Mouse (Mus musculus): ENCODE data around the gene Kctd10. TPM values are rescaled to one million over a fixed set of nuclear protein-coding genes. Genes with fewer than 3 reads are reported as not detected.
A peak's percentile ranks its signal among the peaks of the same experiment; 100 is the strongest.

Kctd10 gene
- polyA plus RNA-seq, 1 experiment from 2014 or later, result 116 TPM

DNA sequence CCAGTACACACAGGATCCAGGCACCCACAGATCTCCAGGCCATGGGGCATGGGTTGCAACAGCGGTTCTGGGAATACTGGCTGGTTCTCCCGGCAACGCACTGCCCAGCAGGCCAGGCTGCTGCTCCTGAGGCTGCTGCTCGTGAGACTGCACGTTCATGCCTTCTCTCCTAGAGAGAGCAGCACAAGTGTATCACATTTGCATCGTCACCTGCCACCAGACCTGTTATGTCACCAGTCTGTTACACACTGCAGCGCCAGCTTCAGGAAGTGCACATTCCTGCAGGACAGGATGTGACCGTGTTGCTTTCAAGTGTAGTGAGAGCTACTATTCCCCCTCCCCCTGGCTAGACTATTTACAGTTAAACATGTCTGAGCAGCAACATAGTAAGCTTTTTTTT, 36.5 kb upstream of the Kctd10 start:
- DNase-seq (ENCODE audit: low spot score) (no peak), ATAC-seq (replicated peaks; ENCODE audit: low FRiP score, low TSS enrichment, low read depth) (no peak)
- Histone ChIP-seq H3K9me3 (ENCODE audit: control insufficient read depth, low read length) (no peaks in the 10 kb centered on the region), H3K4me2 (ENCODE audit: low read length) (no peak overlapping the region), H3K4me3 (ENCODE audit: low read depth, low read length) (no peak overlapping the region), H3K4me1 (replicated peaks; ENCODE audit: control insufficient read depth, insufficient read depth, low read length) (no peaks in the 10 kb centered on the region; the same call in 1 of the 2 replicates), H3K27me3 (replicated peaks; ENCODE audit: control insufficient read depth, insufficient read depth, low read length) (no peaks in the 10 kb centered on the region), H3K27ac (ENCODE audit: low read depth) (no peak overlapping the region), H3K36me3 (ENCODE audit: control insufficient read depth, insufficient read depth, low read length) (peaks cover 91% of the 10 kb centered on the region), H3K9ac (ENCODE audit: low read length) (no peak overlapping the region)
- WGBS, result 84% methylated on average over 8 of the region's 8 CpGs

DNA sequence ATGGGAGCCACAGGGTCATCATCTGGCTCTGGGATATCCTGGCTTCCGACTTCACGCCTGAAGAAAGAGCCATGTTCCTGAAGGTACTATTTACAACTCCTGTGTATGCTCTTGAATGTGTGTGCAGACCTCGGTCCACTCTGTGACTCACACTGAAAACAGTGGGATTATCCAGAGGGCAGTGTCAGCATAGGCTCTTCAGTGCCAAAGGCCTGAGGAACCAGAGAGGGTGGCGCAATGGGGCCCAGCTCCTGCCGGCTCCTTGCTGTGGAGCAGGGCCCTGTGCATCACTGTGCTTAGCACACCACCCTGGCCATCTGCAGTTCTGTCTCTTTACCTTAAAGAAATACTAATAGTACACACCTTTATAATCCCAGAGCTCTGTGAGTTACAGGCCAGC, 35.3 kb upstream of the Kctd10 start:
- no peak overlapping the region for H3K4me3 ChIP-seq (ENCODE audit: low read depth, low read length)
- H3K4me2 ChIP-seq (ENCODE audit: low read length), result no peak overlapping the region
- whole genome bisulfite sequencing, result 93% methylated on average over 5 of the region's 5 CpGs
- H3K9ac ChIP-seq (ENCODE audit: low read length), result no peak overlapping the region
- no peaks in the 10 kb centered on the region for H3K9me3 ChIP-seq (ENCODE audit: control insufficient read depth, low read length)
- peaks cover 95% of the 10 kb centered on the region for H3K36me3 ChIP-seq (ENCODE audit: control insufficient read depth, insufficient read depth, low read length)
- no peaks in the 10 kb centered on the region; the same call in 1 of the 2 replicates for H3K4me1 ChIP-seq (replicated peaks; ENCODE audit: control insufficient read depth, insufficient read depth, low read length)
- H3K27ac ChIP-seq (ENCODE audit: low read depth), result no peak overlapping the region
- no peaks in the 10 kb centered on the region for H3K27me3 ChIP-seq (replicated peaks; ENCODE audit: control insufficient read depth, insufficient read depth, low read length)
- ATAC-seq (replicated peaks; ENCODE audit: low FRiP score, low TSS enrichment, low read depth), result no peak
- no peak for DNase-seq (ENCODE audit: low spot score)

- H3K4me2 ChIP-seq (ENCODE audit: low read length), result no peak overlapping the region
- no peak for DNase-seq (ENCODE audit: low spot score)
- 54% methylated on average over 16 of the region's 16 CpGs for WGBS
These were observed 32.9 kb upstream of the Kctd10 start for GRCm38 (mm10) chr5:114413067-114413735.

GRCm38 (mm10) chr5:114412361-114412998, 32.2 kb upstream of the Kctd10 start:
- H3K27ac ChIP-seq (ENCODE audit: low read depth), result no peak overlapping the region
- H3K36me3 ChIP-seq (ENCODE audit: control insufficient read depth, insufficient read depth, low read length), result peaks cover 97% of the 10 kb centered on the region
- ATAC-seq (replicated peaks; ENCODE audit: low FRiP score, low TSS enrichment, low read depth) (no peak), DNase-seq (ENCODE audit: low spot score) (no peak)
- no peak overlapping the region for H3K4me3 ChIP-seq (ENCODE audit: low read depth, low read length)
- H3K4me2 ChIP-seq (ENCODE audit: low read length), result no peak overlapping the region
- H3K9ac ChIP-seq (ENCODE audit: low read length), result no peak overlapping the region
- no peaks in the 10 kb centered on the region for H3K9me3 ChIP-seq (ENCODE audit: control insufficient read depth, low read length)
- no peaks in the 10 kb centered on the region for H3K27me3 ChIP-seq (replicated peaks; ENCODE audit: control insufficient read depth, insufficient read depth, low read length)
- WGBS, result 62% methylated on average over 23 of the region's 23 CpGs
- H3K4me1 ChIP-seq (replicated peaks; ENCODE audit: control insufficient read depth, insufficient read depth, low read length), result no peaks in the 10 kb centered on the region; the same call in 1 of the 2 replicates

More at GRCm38 (mm10) chr5:114413067-114413735, 32.9 kb upstream of the Kctd10 start:
- Histone ChIP-seq H3K27ac (ENCODE audit: low read depth) (no peak overlapping the region), H3K4me1 (replicated peaks; ENCODE audit: control insufficient read depth, insufficient read depth, low read length) (no peaks in the 10 kb centered on the region; the same call in 1 of the 2 replicates), H3K9me3 (ENCODE audit: control insufficient read depth, low read length) (no peaks in the 10 kb centered on the region), H3K36me3 (ENCODE audit: control insufficient read depth, insufficient read depth, low read length) (peaks cover 97% of the 10 kb centered on the region), H3K9ac (ENCODE audit: low read length) (no peak overlapping the region), H3K4me3 (ENCODE audit: low read depth, low read length) (no peak overlapping the region), H3K27me3 (replicated peaks; ENCODE audit: control insufficient read depth, insufficient read depth, low read length) (no peaks in the 10 kb centered on the region)
- peak; percentile 41; the same call in 1 of the 2 replicates for ATAC-seq (replicated peaks; ENCODE audit: low FRiP score, low TSS enrichment, low read depth)

DNA sequence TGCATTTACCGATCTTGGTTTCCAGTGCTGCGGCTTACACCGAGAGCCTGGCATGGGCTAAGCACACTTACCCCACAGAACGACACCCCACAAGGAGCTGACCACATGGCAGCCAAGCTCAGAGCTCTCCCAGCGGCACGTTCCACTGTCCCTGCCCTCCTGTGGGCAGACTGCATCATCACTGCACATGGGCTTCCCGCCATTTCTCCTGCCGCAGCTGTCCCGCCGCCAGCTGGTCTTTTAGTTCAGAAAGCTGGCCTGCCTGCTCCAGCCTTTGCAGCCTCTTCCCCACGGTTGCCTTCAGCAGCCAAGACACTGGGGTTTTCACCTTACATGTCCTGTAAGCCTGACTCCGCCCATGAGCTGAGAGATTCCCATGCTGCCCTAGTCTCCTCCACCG, 30.1 kb upstream of the Kctd10 start:
- Histone ChIP-seq H3K27ac (ENCODE audit: low read depth) (no peak overlapping the region), H3K9me3 (ENCODE audit: control insufficient read depth, low read length) (no peaks in the 10 kb centered on the region), H3K36me3 (ENCODE audit: control insufficient read depth, insufficient read depth, low read length) (peaks cover 97% of the 10 kb centered on the region), H3K27me3 (replicated peaks; ENCODE audit: control insufficient read depth, insufficient read depth, low read length) (no peaks in the 10 kb centered on the region), H3K4me2 (ENCODE audit: low read length) (no peak overlapping the region), H3K4me3 (ENCODE audit: low read depth, low read length) (no peak overlapping the region), H3K4me1 (replicated peaks; ENCODE audit: control insufficient read depth, insufficient read depth, low read length) (no peaks in the 10 kb centered on the region; the same call in 1 of the 2 replicates), H3K9ac (ENCODE audit: low read length) (no peak overlapping the region)
- no peak for DNase-seq (ENCODE audit: low spot score)
- no peak for ATAC-seq (replicated peaks; ENCODE audit: low FRiP score, low TSS enrichment, low read depth)
- 89% methylated on average over 13 of the region's 13 CpGs for WGBS

GRCm38 (mm10) chr5:114408846-114409245, 28.5 kb upstream of the Kctd10 start:
- H3K4me1 ChIP-seq (replicated peaks; ENCODE audit: control insufficient read depth, insufficient read depth, low read length), result no peaks in the 10 kb centered on the region; the same call in 1 of the 2 replicates
- peaks cover 98% of the 10 kb centered on the region for H3K36me3 ChIP-seq (ENCODE audit: control insufficient read depth, insufficient read depth, low read length)
- H3K27ac ChIP-seq (ENCODE audit: low read depth), result no peak overlapping the region
- H3K4me2 ChIP-seq (ENCODE audit: low read length), result no peak overlapping the region
- H3K9me3 ChIP-seq (ENCODE audit: control insufficient read depth, low read length), result no peaks in the 10 kb centered on the region
- no peak for DNase-seq (ENCODE audit: low spot score)
- WGBS, result 92% methylated on average over 11 of the region's 11 CpGs
- H3K9ac ChIP-seq (ENCODE audit: low read length), result no peak overlapping the region
- H3K4me3 ChIP-seq (ENCODE audit: low read depth, low read length), result no peak overlapping the region
- ATAC-seq (replicated peaks; ENCODE audit: low FRiP score, low TSS enrichment, low read depth), result no peak
- no peaks in the 10 kb centered on the region for H3K27me3 ChIP-seq (replicated peaks; ENCODE audit: control insufficient read depth, insufficient read depth, low read length)

DNA sequence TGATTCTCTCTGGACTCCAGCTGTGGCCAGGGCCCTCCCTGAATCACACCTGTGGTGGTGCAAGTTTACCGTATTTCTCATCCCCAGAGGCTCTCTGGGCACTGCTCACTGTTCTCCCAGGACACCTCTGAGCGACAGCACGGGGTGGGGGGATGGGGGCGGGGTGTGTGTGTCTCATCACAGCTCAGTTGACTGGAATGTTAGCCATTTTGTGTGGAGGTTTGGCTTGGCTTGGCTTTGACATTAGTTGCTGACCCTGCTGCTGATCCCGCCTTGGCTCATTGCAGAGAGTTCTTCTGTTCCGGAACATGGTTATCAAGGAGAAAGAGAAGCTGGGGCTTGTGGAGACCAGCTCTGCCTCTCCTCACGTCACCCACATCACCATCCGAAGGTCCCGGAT, 27.5 kb upstream of the Kctd10 start:
- ATAC-seq (replicated peaks; ENCODE audit: low FRiP score, low TSS enrichment, low read depth) (no peak), DNase-seq (ENCODE audit: low spot score) (no peak)
- H3K4me2 ChIP-seq (ENCODE audit: low read length), result no peak overlapping the region
- no peaks in the 10 kb centered on the region for H3K4me1 ChIP-seq (replicated peaks; ENCODE audit: control insufficient read depth, insufficient read depth, low read length)
- H3K27me3 ChIP-seq (replicated peaks; ENCODE audit: control insufficient read depth, insufficient read depth, low read length), result no peaks in the 10 kb centered on the region
- peaks cover 100% of the 10 kb centered on the region for H3K36me3 ChIP-seq (ENCODE audit: control insufficient read depth, insufficient read depth, low read length)
- no peaks in the 10 kb centered on the region for H3K9me3 ChIP-seq (ENCODE audit: control insufficient read depth, low read length)
- no peak overlapping the region for H3K4me3 ChIP-seq (ENCODE audit: low read depth, low read length)
- no peak overlapping the region for H3K9ac ChIP-seq (ENCODE audit: low read length)
- H3K27ac ChIP-seq (ENCODE audit: low read depth), result no peak overlapping the region
- 91% methylated on average over 9 of the region's 9 CpGs for WGBS

DNA sequence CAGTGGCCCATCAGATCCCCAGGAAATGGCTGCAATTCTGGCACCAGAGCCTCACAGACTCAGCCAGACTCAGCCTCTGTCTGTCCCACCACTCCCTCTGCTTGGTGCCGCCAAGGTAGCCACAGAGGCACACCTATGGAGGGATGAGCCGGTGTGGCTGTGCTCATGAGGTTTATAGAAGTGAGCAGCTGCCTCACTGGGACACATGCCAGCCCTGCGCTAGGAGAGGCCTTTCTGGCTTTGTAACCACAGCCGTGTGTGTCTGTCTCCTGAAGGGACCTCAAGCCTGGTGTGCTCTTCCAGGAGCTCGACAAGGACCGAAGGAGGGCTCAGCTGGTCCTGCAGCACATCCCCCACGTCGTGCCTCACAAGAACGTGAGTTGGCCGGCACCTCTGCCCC, 27.0 kb upstream of the Kctd10 start:
- no peak for DNase-seq (ENCODE audit: low spot score)
- 86% methylated on average over 10 of the region's 10 CpGs for WGBS

GRCm38 (mm10) chr5:114406592-114406991, 26.3 kb upstream of the Kctd10 start:
- ATAC-seq (replicated peaks; ENCODE audit: low FRiP score, low TSS enrichment, low read depth) (no peak), DNase-seq (ENCODE audit: low spot score) (no peak)
- H3K4me2 ChIP-seq (ENCODE audit: low read length), result no peak overlapping the region
- WGBS, result 94% methylated on average over 14 of the region's 14 CpGs
- no peak overlapping the region for H3K27ac ChIP-seq (ENCODE audit: low read depth)
- H3K4me1 ChIP-seq (replicated peaks; ENCODE audit: control insufficient read depth, insufficient read depth, low read length), result no peaks in the 10 kb centered on the region
- no peaks in the 10 kb centered on the region for H3K9me3 ChIP-seq (ENCODE audit: control insufficient read depth, low read length)
- no peaks in the 10 kb centered on the region for H3K27me3 ChIP-seq (replicated peaks; ENCODE audit: control insufficient read depth, insufficient read depth, low read length)
- H3K36me3 ChIP-seq (ENCODE audit: control insufficient read depth, insufficient read depth, low read length), result peaks cover 100% of the 10 kb centered on the region
- H3K4me3 ChIP-seq (ENCODE audit: low read depth, low read length), result no peak overlapping the region
- no peak overlapping the region for H3K9ac ChIP-seq (ENCODE audit: low read length)

More for the DNA sequence above, 27.0 kb upstream of the Kctd10 start:
- H3K9me3 ChIP-seq (ENCODE audit: control insufficient read depth, low read length), result no peaks in the 10 kb centered on the region
- no peaks in the 10 kb centered on the region for H3K27me3 ChIP-seq (replicated peaks; ENCODE audit: control insufficient read depth, insufficient read depth, low read length)
- H3K9ac ChIP-seq (ENCODE audit: low read length), result no peak overlapping the region
- ATAC-seq (replicated peaks; ENCODE audit: low FRiP score, low TSS enrichment, low read depth), result no peak
- no peak overlapping the region for H3K4me2 ChIP-seq (ENCODE audit: low read length)
- no peak overlapping the region for H3K4me3 ChIP-seq (ENCODE audit: low read depth, low read length)
- peaks cover 100% of the 10 kb centered on the region for H3K36me3 ChIP-seq (ENCODE audit: control insufficient read depth, insufficient read depth, low read length)
- H3K27ac ChIP-seq (ENCODE audit: low read depth), result no peak overlapping the region
- no peaks in the 10 kb centered on the region for H3K4me1 ChIP-seq (replicated peaks; ENCODE audit: control insufficient read depth, insufficient read depth, low read length)
